Mouse (Mus musculus) forebrain, embryonic 16.5 days (tissue): Measurements from ENCODE around the gene Slamf8. TPM values are rescaled to one million over a fixed set of nuclear protein-coding genes. Genes with fewer than 3 reads are reported as not detected.
A peak's percentile ranks its signal among the peaks of the same experiment; 100 is the strongest.

Experiments
- ATAC-seq: fragments of 200-750 bp; cut with Nextera tagmentation; 2 replicates; pipeline ENCODE4 v1.8.0; 2017; ENCODE audit warnings: mild to moderate bottlenecking, moderate library complexity
- H3K27ac ChIP-seq: fragments of 300-500 bp; sonication (generic); 2 replicates; pipeline ENCODE4 v1.5.1; 2014; ENCODE audit warnings: low read length, control low read depth
- H3K27me3 ChIP-seq: fragments of 300-500 bp; sonication (generic); replicated peaks from 2 replicates; pipeline ENCODE4 v1.6.1; 2014; ENCODE audit warnings: low read length; ENCODE audit not compliant: control insufficient read depth, insufficient read depth
- H3K36me3 ChIP-seq: fragments of 300-500 bp; sonication (generic); 2 replicates; pipeline ENCODE4 v1.6.1; 2014; ENCODE audit not compliant: control insufficient read depth, insufficient read depth
- H3K4me1 ChIP-seq: fragments of 300-500 bp; sonication (generic); replicated peaks from 2 replicates; pipeline ENCODE4 v1.6.1; 2014; ENCODE audit warnings: low read length; ENCODE audit not compliant: control insufficient read depth, insufficient read depth
- H3K4me2 ChIP-seq: fragments of 300-500 bp; sonication (generic); 2 replicates; pipeline ENCODE4 v1.6.1; 2014; ENCODE audit warnings: mild to moderate bottlenecking, low read length, control low read depth
- H3K4me3 ChIP-seq: fragments of 300-500 bp; sonication (generic); replicated peaks from 2 replicates; pipeline ENCODE4 v1.5.1; 2014; ENCODE audit warnings: mild to moderate bottlenecking, low read length, control low read depth
- H3K9ac ChIP-seq: fragments of 300-500 bp; sonication (generic); replicated peaks from 2 replicates; pipeline ENCODE4 v1.6.1; 2014; ENCODE audit warnings: low read depth, low read length, control low read depth
- H3K9me3 ChIP-seq: fragments of 300-500 bp; sonication (generic); 2 replicates; pipeline ENCODE4 v1.6.1; 2016; ENCODE audit warnings: low read length; ENCODE audit not compliant: control insufficient read depth
- WGBS: fragments of 180-500 bp; shearing (Covaris S2); extraction: QIAGEN DNeasy Blood & Tissue Kit; methylation state at CpG from one replicate; pipeline ENCODE4 v1.1.7; 2014; 5-methylcytosine and 5-hydroxymethylcytosine counted together
- polyA plus RNA-seq: library from polyadenylated mRNA; unstranded; fragments of >200 nt; fragmentation: Nextera tagmentation; extraction: Ambion mirVana; gene quantifications from 2 replicates; pipeline ENCODE4 v1.2.1, GENCODE M21; 2015

Gene Slamf8
- polyA plus RNA-seq, 1 experiment from 2014 or later, result not detected

- Histone ChIP-seq H3K27ac (no peak overlapping the region), H3K4me2 (peak overlapping the region; percentile 58)
- peak; percentile 93 for ATAC-seq
These were observed 39.8 kb downstream of the Slamf8 start for GRCm38 (mm10) chr1:172550551-172550951.

GRCm38 (mm10) chr1:172549717-172550116 is 40.7 kb downstream of the Slamf8 start:
- Histone ChIP-seq H3K36me3 (no peaks in the 10 kb centered on the region), H3K27me3 (no peaks in the 10 kb centered on the region), H3K27ac (no peak overlapping the region), H3K9me3 (no peaks in the 10 kb centered on the region), H3K4me1 (peaks cover 11% of the 10 kb centered on the region), H3K4me3 (peak overlapping the region; percentile 45), H3K9ac (peak overlapping the region; percentile 52), H3K4me2 (peak overlapping the region; percentile 58)
- no peak for ATAC-seq
- WGBS, result 5% methylated on average over 8 of the region's 8 CpGs

More at GRCm38 (mm10) chr1:172550551-172550951, 39.8 kb downstream of the Slamf8 start:
- H3K4me3 ChIP-seq, result peak overlapping the region; percentile 45
- H3K9ac ChIP-seq, result peak overlapping the region; percentile 52
- H3K36me3 ChIP-seq, result no peaks in the 10 kb centered on the region
- no peaks in the 10 kb centered on the region for H3K27me3 ChIP-seq
- peaks cover 11% of the 10 kb centered on the region for H3K4me1 ChIP-seq
- 0% methylated on average over 8 of the region's 8 CpGs for WGBS
- H3K9me3 ChIP-seq, result no peaks in the 10 kb centered on the region

GRCm38 (mm10) chr1:172549314-172549713 is 41.1 kb downstream of the Slamf8 start:
- Histone ChIP-seq H3K27me3 (no peaks in the 10 kb centered on the region), H3K4me2 (peak overlapping the region; percentile 58; the same call in 1 of the 2 replicates), H3K27ac (no peak overlapping the region), H3K9me3 (no peaks in the 10 kb centered on the region), H3K9ac (no peak overlapping the region), H3K36me3 (no peaks in the 10 kb centered on the region), H3K4me1 (peaks cover 11% of the 10 kb centered on the region), H3K4me3 (no peak overlapping the region)
- 8% methylated on average over 2 of the region's 2 CpGs for WGBS
- no peak for ATAC-seq

- no peaks in the 10 kb centered on the region for H3K9me3 ChIP-seq
- H3K36me3 ChIP-seq, result no peaks in the 10 kb centered on the region
- 61% methylated on average over 7 of the region's 7 CpGs for WGBS
- peaks cover 11% of the 10 kb centered on the region for H3K4me1 ChIP-seq
- ATAC-seq, result no peak
- H3K4me2 ChIP-seq, result no peak overlapping the region
- H3K27me3 ChIP-seq, result no peaks in the 10 kb centered on the region
- H3K4me3 ChIP-seq, result no peak overlapping the region
- H3K27ac ChIP-seq, result no peak overlapping the region
- no peak overlapping the region for H3K9ac ChIP-seq
These were observed 41.9 kb downstream of the Slamf8 start for GRCm38 (mm10) chr1:172548501-172548900.

- no peak overlapping the region for H3K9ac ChIP-seq
- peaks cover 11% of the 10 kb centered on the region for H3K4me1 ChIP-seq
- H3K9me3 ChIP-seq, result no peaks in the 10 kb centered on the region
- no peak overlapping the region for H3K4me2 ChIP-seq
- H3K4me3 ChIP-seq, result no peak overlapping the region
- no peak for ATAC-seq
- H3K36me3 ChIP-seq, result no peaks in the 10 kb centered on the region
- 84% methylated on average over 4 of the region's 4 CpGs for WGBS
- H3K27me3 ChIP-seq, result no peaks in the 10 kb centered on the region
- no peak overlapping the region for H3K27ac ChIP-seq
These were observed 44.3 kb downstream of the Slamf8 start for GRCm38 (mm10) chr1:172546062-172546461.

- peaks cover 7% of the 10 kb centered on the region for H3K4me1 ChIP-seq
- H3K9ac ChIP-seq, result no peak overlapping the region
- no peaks in the 10 kb centered on the region for H3K36me3 ChIP-seq
- H3K4me2 ChIP-seq, result no peak overlapping the region
- no peak overlapping the region for H3K4me3 ChIP-seq
- peak; percentile 50 for ATAC-seq
- no peaks in the 10 kb centered on the region for H3K27me3 ChIP-seq
- 34% methylated on average over 11 of the region's 11 CpGs for WGBS
- no peak overlapping the region for H3K27ac ChIP-seq
- H3K9me3 ChIP-seq, result no peaks in the 10 kb centered on the region
These were observed 50.0 kb downstream of the Slamf8 start for GRCm38 (mm10) chr1:172540283-172540820.

GRCm38 (mm10) chr1:172539827-172540226 is 50.5 kb downstream of the Slamf8 start:
- H3K4me1 ChIP-seq, result peaks cover 7% of the 10 kb centered on the region
- no peak overlapping the region for H3K9ac ChIP-seq
- no peaks in the 10 kb centered on the region for H3K9me3 ChIP-seq
- no peaks in the 10 kb centered on the region for H3K36me3 ChIP-seq
- H3K27ac ChIP-seq, result no peak overlapping the region
- ATAC-seq, result peak; percentile 33; the same call in 1 of the 2 replicates
- H3K27me3 ChIP-seq, result no peaks in the 10 kb centered on the region
- WGBS, result 35% methylated on average over 6 of the region's 6 CpGs
- no peak overlapping the region for H3K4me3 ChIP-seq
- no peak overlapping the region for H3K4me2 ChIP-seq

GRCm38 (mm10) chr1:172535116-172535515 is 55.3 kb downstream of the Slamf8 start:
- Histone ChIP-seq H3K9me3 (no peaks in the 10 kb centered on the region; the same call in 1 of the 2 replicates), H3K4me3 (no peak overlapping the region), H3K27ac (no peak overlapping the region), H3K27me3 (no peaks in the 10 kb centered on the region), H3K36me3 (no peaks in the 10 kb centered on the region), H3K4me2 (no peak overlapping the region), H3K9ac (no peak overlapping the region), H3K4me1 (peaks cover 7% of the 10 kb centered on the region)
- no peak for ATAC-seq
- 78% methylated on average over 16 of the region's 16 CpGs for WGBS

GRCm38 (mm10) chr1:172532551-172532950 is 57.8 kb downstream of the Slamf8 start:
- no peak overlapping the region for H3K9ac ChIP-seq
- H3K36me3 ChIP-seq, result no peaks in the 10 kb centered on the region
- 4% methylated on average over 13 of the region's 13 CpGs for WGBS
- no peak overlapping the region for H3K27ac ChIP-seq
- no peaks in the 10 kb centered on the region for H3K27me3 ChIP-seq
- ATAC-seq, result peak; percentile 43
- peak overlapping the region; percentile 10 for H3K4me3 ChIP-seq
- H3K9me3 ChIP-seq, result no peaks in the 10 kb centered on the region; the same call in 1 of the 2 replicates
- H3K4me2 ChIP-seq, result peak overlapping the region; percentile 35
- 0 out of 2 replicates have a peak, but pooled peaks cover 5% of the 10 kb centered on the region for H3K4me1 ChIP-seq
